Mouse (Mus musculus) forebrain, embryonic 16.5 days (tissue): Measurements from ENCODE around the gene Hnf4a. TPM values are rescaled to one million over a fixed set of nuclear protein-coding genes. Genes with fewer than 3 reads are reported as not detected.

Source experiments
- ATAC-seq: fragments of 200-750 bp; cut with Nextera tagmentation; 2 replicates; pipeline ENCODE4 v1.8.0; 2017; ENCODE audit warnings: mild to moderate bottlenecking, moderate library complexity
- H3K27ac ChIP-seq: fragments of 300-500 bp; sonication (generic); 2 replicates; pipeline ENCODE4 v1.5.1; 2014; ENCODE audit warnings: low read length, control low read depth
- H3K27me3 ChIP-seq: fragments of 300-500 bp; sonication (generic); replicated peaks from 2 replicates; pipeline ENCODE4 v1.6.1; 2014; ENCODE audit warnings: low read length; ENCODE audit not compliant: control insufficient read depth, insufficient read depth
- H3K36me3 ChIP-seq: fragments of 300-500 bp; sonication (generic); 2 replicates; pipeline ENCODE4 v1.6.1; 2014; ENCODE audit not compliant: control insufficient read depth, insufficient read depth
- H3K4me1 ChIP-seq: fragments of 300-500 bp; sonication (generic); replicated peaks from 2 replicates; pipeline ENCODE4 v1.6.1; 2014; ENCODE audit warnings: low read length; ENCODE audit not compliant: control insufficient read depth, insufficient read depth
- H3K4me2 ChIP-seq: fragments of 300-500 bp; sonication (generic); 2 replicates; pipeline ENCODE4 v1.6.1; 2014; ENCODE audit warnings: mild to moderate bottlenecking, low read length, control low read depth
- H3K4me3 ChIP-seq: fragments of 300-500 bp; sonication (generic); replicated peaks from 2 replicates; pipeline ENCODE4 v1.5.1; 2014; ENCODE audit warnings: mild to moderate bottlenecking, low read length, control low read depth
- H3K9ac ChIP-seq: fragments of 300-500 bp; sonication (generic); replicated peaks from 2 replicates; pipeline ENCODE4 v1.6.1; 2014; ENCODE audit warnings: low read depth, low read length, control low read depth
- H3K9me3 ChIP-seq: fragments of 300-500 bp; sonication (generic); 2 replicates; pipeline ENCODE4 v1.6.1; 2016; ENCODE audit warnings: low read length; ENCODE audit not compliant: control insufficient read depth
- WGBS: fragments of 180-500 bp; shearing (Covaris S2); extraction: QIAGEN DNeasy Blood & Tissue Kit; methylation state at CpG from one replicate; pipeline ENCODE4 v1.1.7; 2014; 5-methylcytosine and 5-hydroxymethylcytosine counted together
- polyA plus RNA-seq: library from polyadenylated mRNA; unstranded; fragments of >200 nt; fragmentation: Nextera tagmentation; extraction: Ambion mirVana; gene quantifications from 2 replicates; pipeline ENCODE4 v1.2.1, GENCODE M21; 2015

The Hnf4a gene
- polyA plus RNA-seq, 1 experiment from 2014 or later = 0.08 TPM

DNA sequence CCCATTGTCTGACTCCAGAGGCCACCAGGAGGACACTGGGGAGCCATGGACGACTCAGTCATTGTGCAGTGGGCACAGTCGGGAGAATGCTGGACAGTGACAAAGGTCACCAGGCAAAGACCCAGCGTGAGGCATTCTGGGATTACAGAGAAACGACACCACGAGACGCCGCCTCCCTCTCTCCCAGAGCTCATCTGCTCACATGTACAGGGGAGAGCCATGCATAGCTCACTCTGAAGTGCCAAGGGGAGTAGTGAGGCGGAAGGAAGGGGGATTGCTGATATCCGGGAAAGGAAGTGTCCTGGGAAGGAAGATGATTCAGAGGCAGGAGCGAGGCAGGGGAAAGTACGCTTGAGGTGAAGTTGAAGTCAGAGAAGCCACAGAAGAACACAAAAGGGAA lies 68.6 kb downstream of the Hnf4a start:
- WGBS = 58% methylated on average over 11 of the region's 11 CpGs
- H3K9ac ChIP-seq = no peak overlapping the region
- no peaks in the 10 kb centered on the region for H3K4me1 ChIP-seq
- ATAC-seq = no peak
- no peak overlapping the region for H3K27ac ChIP-seq
- H3K27me3 ChIP-seq = no peaks in the 10 kb centered on the region
- no peaks in the 10 kb centered on the region for H3K9me3 ChIP-seq
- no peak overlapping the region for H3K4me2 ChIP-seq
- no peak overlapping the region for H3K4me3 ChIP-seq
- no peaks in the 10 kb centered on the region for H3K36me3 ChIP-seq

DNA sequence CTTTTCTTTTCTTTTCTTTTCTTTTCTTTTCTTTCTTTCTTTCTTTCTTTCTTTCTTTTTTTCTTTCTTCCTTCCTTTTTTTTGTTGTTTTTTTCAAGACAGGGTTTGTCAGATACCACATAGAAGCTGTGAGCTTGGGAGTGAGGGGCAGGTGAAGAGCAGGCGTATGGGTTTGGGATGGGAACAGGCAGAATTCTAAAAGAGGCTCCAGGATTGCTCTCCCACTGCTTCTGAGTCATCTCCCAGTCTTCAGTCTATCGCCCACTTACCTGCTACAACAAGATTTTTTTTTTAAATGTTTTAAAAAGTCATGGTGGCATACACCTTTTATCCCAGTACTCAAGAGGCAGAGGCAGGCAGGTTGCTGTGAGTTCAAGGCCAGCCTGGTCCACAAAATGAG lies 71.4 kb downstream of the Hnf4a start:
- Histone ChIP-seq H3K9ac (no peak overlapping the region), H3K4me1 (no peaks in the 10 kb centered on the region), H3K36me3 (no peaks in the 10 kb centered on the region), H3K27ac (no peak overlapping the region), H3K4me2 (no peak overlapping the region), H3K4me3 (no peak overlapping the region), H3K27me3 (no peaks in the 10 kb centered on the region), H3K9me3 (no peaks in the 10 kb centered on the region)
- WGBS = 88% methylated on average over 2 of the region's 2 CpGs
- ATAC-seq = no peak

DNA sequence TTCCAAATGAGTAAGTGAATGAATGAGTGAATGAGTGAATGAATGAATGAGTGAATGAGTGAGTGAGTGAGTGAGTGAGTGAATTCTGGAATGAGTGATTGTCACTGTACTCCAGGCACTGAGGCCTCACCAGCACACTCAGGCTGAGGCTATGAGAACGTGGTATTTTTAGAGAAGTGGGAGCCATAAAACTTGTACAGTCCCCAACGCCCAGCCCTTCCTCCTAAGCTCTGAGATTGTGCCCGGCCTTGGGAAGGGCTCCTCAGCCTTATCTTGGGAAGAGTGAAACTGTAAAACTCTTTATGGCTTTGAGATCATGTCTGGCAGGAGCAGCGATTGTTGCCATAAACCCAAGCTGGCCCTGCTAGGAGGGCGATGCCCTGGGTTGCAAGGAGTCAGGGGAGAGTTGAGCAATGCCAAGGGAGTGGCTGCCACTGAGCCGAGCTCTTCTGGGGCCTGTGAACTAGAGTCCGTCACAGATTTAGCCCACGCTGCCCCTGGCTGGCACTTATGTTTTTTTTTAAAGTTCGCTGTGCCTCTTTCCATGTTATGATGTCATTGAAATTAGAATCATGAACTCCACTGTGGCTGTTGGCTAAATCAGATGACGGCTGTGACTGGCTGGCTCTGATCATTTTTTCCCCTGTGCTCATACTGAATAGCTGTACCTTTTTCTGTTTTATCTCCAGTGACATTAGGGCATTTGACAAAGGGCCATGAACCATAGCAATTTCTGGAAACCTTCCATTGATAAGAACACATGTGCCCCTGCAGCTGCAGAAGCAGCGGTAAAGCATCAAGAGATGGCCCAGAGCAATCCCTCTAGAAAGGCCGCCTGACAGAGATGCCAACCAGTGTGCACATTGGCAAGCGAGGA lies 73.7 kb downstream of the Hnf4a start:
- Histone ChIP-seq H3K4me1 (no peaks in the 10 kb centered on the region), H3K9ac (no peak overlapping the region), H3K27me3 (no peaks in the 10 kb centered on the region), H3K36me3 (no peaks in the 10 kb centered on the region), H3K27ac (no peak overlapping the region), H3K4me2 (no peak overlapping the region), H3K9me3 (no peaks in the 10 kb centered on the region), H3K4me3 (no peak overlapping the region)
- ATAC-seq = no peak
- 89% methylated on average over 13 of the region's 13 CpGs for WGBS

DNA sequence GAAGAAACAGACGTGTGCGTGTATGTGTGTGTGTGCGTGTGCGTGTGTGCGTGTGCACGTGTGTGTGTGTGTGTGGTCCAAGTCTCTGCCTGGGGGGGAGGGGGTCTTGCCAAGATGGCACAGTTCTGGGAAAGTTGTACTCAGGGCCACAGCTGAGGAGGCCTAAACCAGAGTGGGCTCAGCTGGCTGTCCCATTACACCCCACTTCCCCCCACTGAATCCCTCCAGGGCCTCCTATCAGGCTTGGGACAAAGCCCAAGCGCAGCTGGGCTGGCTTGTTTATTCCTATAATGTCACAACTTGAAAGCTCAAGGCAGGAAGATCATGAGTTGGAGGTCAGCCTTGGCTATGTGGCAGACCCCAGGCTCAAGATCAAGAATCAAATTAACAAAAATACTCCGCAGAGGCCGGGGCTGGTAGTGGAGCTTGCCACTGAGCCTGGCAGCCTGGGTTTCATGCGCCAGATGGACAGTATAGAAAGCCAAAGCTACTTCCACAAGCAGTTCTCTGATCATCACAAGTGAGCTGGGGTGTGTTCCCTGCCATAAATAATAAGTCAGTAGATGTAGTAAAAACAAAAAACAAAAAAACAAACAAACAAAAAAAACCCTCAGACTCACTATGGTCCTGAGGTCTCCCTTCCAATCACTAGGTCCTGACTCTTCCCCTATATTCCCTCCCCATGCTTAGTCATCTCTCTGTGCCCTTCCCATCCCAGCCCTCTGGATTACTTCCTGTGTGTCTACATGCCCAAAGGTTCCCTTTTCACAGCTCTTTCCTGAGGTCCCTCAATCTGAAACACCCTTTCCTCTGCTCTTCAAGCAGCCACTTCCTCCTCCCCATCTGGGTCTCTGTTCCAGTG lies 76.8 kb downstream of the Hnf4a start:
- no peak overlapping the region for H3K4me3 ChIP-seq
- no peaks in the 10 kb centered on the region for H3K36me3 ChIP-seq
- H3K4me1 ChIP-seq = no peaks in the 10 kb centered on the region
- H3K4me2 ChIP-seq = no peak overlapping the region
- ATAC-seq = no peak
- no peak overlapping the region for H3K27ac ChIP-seq
- WGBS = 83% methylated on average over 10 of the region's 10 CpGs
- no peaks in the 10 kb centered on the region for H3K27me3 ChIP-seq
- no peak overlapping the region for H3K9ac ChIP-seq
- H3K9me3 ChIP-seq = no peaks in the 10 kb centered on the region

DNA sequence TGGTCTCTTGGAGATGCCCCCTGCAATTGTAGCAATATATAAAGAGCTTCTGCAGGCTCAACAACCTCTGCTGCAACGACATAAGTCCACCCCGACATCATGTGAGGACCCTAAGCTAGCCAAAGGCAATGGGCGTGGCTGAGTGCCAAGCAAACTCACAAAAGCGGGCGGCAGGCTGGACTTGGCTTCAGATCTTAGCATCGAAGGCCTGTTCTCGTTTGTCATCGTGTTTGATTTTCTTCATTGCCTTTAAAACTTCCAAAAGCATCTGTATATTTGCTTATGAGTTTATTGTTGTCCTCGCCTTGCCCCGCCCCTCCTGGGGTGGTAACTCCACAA lies 77.4 kb downstream of the Hnf4a start:
- no peak for ATAC-seq
- Histone ChIP-seq H3K9ac (no peak overlapping the region), H3K27ac (no peak overlapping the region), H3K4me2 (no peak overlapping the region), H3K9me3 (no peaks in the 10 kb centered on the region), H3K4me3 (no peak overlapping the region), H3K36me3 (no peaks in the 10 kb centered on the region), H3K4me1 (no peaks in the 10 kb centered on the region), H3K27me3 (no peaks in the 10 kb centered on the region)
- 65% methylated on average over 10 of the region's 10 CpGs for WGBS

DNA sequence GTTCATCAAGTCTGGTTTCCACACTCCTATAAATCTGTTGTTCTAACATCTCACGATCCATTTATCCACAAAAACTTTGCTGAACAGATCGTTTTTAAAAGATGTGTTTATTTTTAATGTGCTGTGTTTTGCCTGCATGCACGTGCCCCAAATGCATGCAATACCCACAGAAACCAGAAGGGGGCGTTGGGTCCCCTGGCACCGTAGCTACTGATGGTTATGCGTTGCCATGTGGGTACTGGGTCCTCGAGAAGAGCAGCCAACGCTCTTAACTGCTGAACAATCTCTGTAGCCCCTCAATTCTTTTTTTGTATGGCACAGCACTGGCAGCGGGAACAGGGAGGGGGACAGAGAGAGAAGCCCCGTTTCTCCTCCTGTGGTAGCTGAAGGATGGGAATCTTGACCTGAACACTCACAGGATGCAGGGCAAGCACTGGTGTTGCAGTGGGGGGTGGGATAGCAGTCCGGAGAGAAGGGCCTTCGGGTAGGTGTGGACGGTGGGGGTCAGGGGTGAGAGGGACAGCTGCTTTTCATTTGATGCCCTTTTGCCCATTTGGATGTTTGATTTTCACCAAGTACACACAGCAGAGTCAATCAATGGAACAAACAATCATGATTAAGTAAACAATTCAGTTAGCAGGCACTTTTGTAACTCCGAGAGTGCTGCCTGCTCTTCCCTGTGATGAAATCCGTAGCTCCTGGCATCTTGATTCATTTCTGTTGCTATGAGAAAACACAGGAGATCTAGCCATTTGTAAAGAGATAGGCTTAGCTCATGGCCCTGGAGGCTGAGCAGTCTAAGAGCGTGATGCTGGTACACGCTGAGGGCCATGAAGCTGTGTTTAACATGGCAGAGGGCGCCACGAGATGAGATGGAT lies 80.0 kb downstream of the Hnf4a start:
- Histone ChIP-seq H3K4me3 (no peak overlapping the region), H3K27me3 (no peaks in the 10 kb centered on the region), H3K27ac (no peak overlapping the region), H3K9ac (no peak overlapping the region), H3K4me1 (no peaks in the 10 kb centered on the region), H3K36me3 (no peaks in the 10 kb centered on the region), H3K4me2 (no peak overlapping the region), H3K9me3 (no peaks in the 10 kb centered on the region)
- ATAC-seq = no peak
- 51% methylated on average over 19 of the region's 19 CpGs for WGBS

DNA sequence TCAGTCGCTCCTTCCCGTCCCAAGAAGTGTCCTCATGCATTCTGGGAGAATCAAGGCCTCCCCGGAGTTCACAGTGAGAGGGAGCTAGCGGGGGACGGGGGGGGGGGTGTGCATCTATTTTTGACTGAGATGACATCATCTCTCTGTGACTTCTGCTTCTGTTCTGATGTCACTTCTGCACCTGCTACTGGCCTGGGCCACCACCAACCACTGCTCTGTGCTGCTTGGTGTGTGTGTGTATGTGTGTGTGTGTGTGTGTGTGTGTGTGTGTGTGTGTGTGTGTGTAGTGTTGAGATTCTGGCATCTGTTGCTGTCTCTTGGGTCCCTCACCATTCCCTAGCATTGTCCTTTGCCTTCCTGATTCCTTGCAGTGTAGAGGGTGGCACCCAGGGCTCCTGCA lies 80.9 kb downstream of the Hnf4a start:
- Histone ChIP-seq H3K36me3 (no peaks in the 10 kb centered on the region), H3K4me3 (no peak overlapping the region), H3K9me3 (no peaks in the 10 kb centered on the region), H3K4me1 (no peaks in the 10 kb centered on the region), H3K9ac (no peak overlapping the region), H3K27me3 (no peaks in the 10 kb centered on the region), H3K27ac (no peak overlapping the region), H3K4me2 (no peak overlapping the region)
- ATAC-seq = no peak
- 69% methylated on average over 5 of the region's 5 CpGs for WGBS

DNA sequence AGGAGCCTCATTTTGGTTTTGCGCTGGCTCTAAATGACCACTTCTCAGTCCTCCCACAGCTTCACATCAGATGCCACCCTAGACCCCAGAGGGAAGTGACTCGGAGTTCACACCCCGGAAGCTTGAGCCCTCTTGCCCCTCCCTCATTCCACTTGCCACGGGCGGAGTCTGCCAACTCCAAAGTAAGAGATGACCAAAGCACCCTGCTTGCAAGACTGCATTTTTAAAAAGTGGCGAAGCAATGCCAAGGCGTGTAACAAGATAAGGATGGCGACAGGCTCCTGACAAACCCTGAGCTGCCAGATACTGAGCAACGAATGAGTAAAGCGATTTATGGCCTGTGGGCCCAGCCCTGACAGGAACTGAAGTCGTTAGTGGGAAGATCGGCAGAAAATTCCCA lies 83.6 kb downstream of the Hnf4a start:
- H3K27ac ChIP-seq = no peak overlapping the region
- no peak overlapping the region for H3K4me3 ChIP-seq
- WGBS = 76% methylated on average over 12 of the region's 12 CpGs
- H3K27me3 ChIP-seq = no peaks in the 10 kb centered on the region
- H3K9ac ChIP-seq = no peak overlapping the region
- H3K4me2 ChIP-seq = no peak overlapping the region
- no peaks in the 10 kb centered on the region for H3K9me3 ChIP-seq
- H3K4me1 ChIP-seq = no peaks in the 10 kb centered on the region
- ATAC-seq = no peak
- no peaks in the 10 kb centered on the region for H3K36me3 ChIP-seq

DNA sequence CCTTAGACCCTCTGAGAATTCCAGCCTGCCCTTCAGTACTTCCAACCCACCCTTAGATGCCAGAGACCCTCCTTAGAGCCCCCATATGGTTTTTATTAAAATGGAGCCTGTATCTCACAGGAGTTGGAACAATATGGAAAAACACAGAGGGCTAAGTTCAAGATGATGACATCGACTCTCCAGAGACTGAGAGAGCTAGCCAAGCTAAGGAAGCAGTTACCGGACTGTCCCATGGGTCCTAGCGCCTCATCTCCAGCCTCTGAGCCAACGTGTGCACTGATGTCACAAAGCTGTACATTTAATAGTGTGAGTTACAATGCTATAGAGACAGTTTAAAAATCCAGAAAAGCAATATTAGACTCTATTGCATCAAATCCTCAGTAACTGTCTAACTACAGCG lies 84.4 kb downstream of the Hnf4a start:
- Histone ChIP-seq H3K9ac (no peak overlapping the region), H3K36me3 (no peaks in the 10 kb centered on the region), H3K4me1 (no peaks in the 10 kb centered on the region), H3K9me3 (no peaks in the 10 kb centered on the region), H3K4me2 (no peak overlapping the region), H3K27ac (no peak overlapping the region), H3K27me3 (no peaks in the 10 kb centered on the region), H3K4me3 (no peak overlapping the region)
- no peak for ATAC-seq
- 80% methylated on average over 5 of the region's 5 CpGs for WGBS
